Comparison of ENCODE assay signal across 21 mouse cellular contexts in genomic region chr4:119563136-119563535, GRCm38 (mm10). TPM values are rescaled to one million over a fixed set of nuclear protein-coding genes. Genes with fewer than 3 reads are reported as not detected.
DNase-seq lines count a peak whose midpoint lies in the region; ATAC-seq and TF ChIP-seq lines count a peak whose summit lies in the region.
"Had no signal": no experiment of that assay in that cellular context is flagged by ENCODE, and none has a peak within 500 bp of the region (broad histone marks: within the 10 kb centered on the region; RNA-seq: fewer than 3 reads in every experiment).

No protein-coding gene starts in this region.

- no peak overlapping the region for H3K4me3 ChIP-seq in cerebellum, adult 2 months (replicated peaks; ENCODE audit: insufficient read depth, low read depth, low read length)
- no peak overlapping the region for H3K4me3 ChIP-seq in heart, embryonic 11.5 days (ENCODE audit: low read depth, low read length)
- H3K4me3 ChIP-seq: embryonic facial prominence, embryonic 12.5 days; erythroblast, embryonic 14.5 days; forebrain, embryonic 13.5 days; hindbrain, embryonic 15.5 days; intestine, embryonic 15.5 days; neural tube, embryonic 13.5 days had no signal

- H3K9me3 ChIP-seq in heart, embryonic 11.5 days (replicated peaks; ENCODE audit: control insufficient read depth, low read length), result peaks cover 3% of the 10 kb centered on the region; the same call in 1 of the 2 replicates
- H3K9me3 ChIP-seq: embryonic facial prominence, embryonic 12.5 days; forebrain, embryonic 13.5 days; hindbrain, embryonic 15.5 days; intestine, embryonic 15.5 days; neural tube, embryonic 13.5 days had no signal

- H3K9ac ChIP-seq in heart, embryonic 11.5 days (ENCODE audit: low read depth, low read length), result no peak overlapping the region
- H3K9ac ChIP-seq: embryonic facial prominence, embryonic 12.5 days; forebrain, embryonic 13.5 days; hindbrain, embryonic 15.5 days; intestine, embryonic 15.5 days; liver, postnatal 0 days; neural tube, embryonic 13.5 days had no signal

- H3K27me3 ChIP-seq in cerebellum, adult 2 months (ENCODE audit: control insufficient read depth, insufficient read depth, low read length), result no peaks in the 10 kb centered on the region
- no peaks in the 10 kb centered on the region for H3K27me3 ChIP-seq in heart, embryonic 11.5 days (ENCODE audit: control insufficient read depth, insufficient read depth, low read length)
- H3K27me3 ChIP-seq: CH12.LX; embryonic facial prominence, embryonic 12.5 days; forebrain, embryonic 13.5 days; hindbrain, embryonic 15.5 days; intestine, embryonic 15.5 days; neural tube, embryonic 13.5 days had no signal

- peak in 1 of 2 experiments; percentile 53 for DNase-seq in cerebellum, adult 2 months
- DNase-seq in heart, adult 18-20 months, result peak; percentile 27 to 51
- peak; percentile 3 for DNase-seq in left cerebral cortex, postnatal 4 days
- no peak for DNase-seq in left cerebral cortex, adult 9 months (ENCODE audit: low spot score in 2 of 2)
- no peak for DNase-seq in B cell, adult 2 months
- DNase-seq: adrenal gland, postnatal 25 days; kidney, postnatal 36 days; liver, postnatal 0 days; lung, postnatal 14 days; midbrain, embryonic 14.5 days; spleen, adult 18-20 months; thymus, postnatal 25 days had no signal

- no peak for ATAC-seq in cerebellum, adult (ENCODE audit: insufficient number of reproducible peaks, low FRiP score, low TSS enrichment)
- no peak for ATAC-seq in heart, embryonic 11.5 days (replicated peaks; ENCODE audit: insufficient number of reproducible peaks, low FRiP score, low TSS enrichment)
- ATAC-seq: forebrain, embryonic 13.5 days; intestine, embryonic 15.5 days; liver, postnatal 0 days had no signal

- H3K4me1 ChIP-seq in cerebellum, adult 2 months (ENCODE audit: control insufficient read depth, insufficient read depth, low read length), result peaks cover 4% of the 10 kb centered on the region
- H3K4me1 ChIP-seq in heart, embryonic 11.5 days (ENCODE audit: control insufficient read depth, insufficient read depth, low read length), result peaks cover 10% of the 10 kb centered on the region
- H3K4me1 ChIP-seq: embryonic facial prominence, embryonic 12.5 days; hindbrain, embryonic 15.5 days; intestine, embryonic 15.5 days; neural tube, embryonic 13.5 days had no signal

- 0 out of 2 replicates have a peak overlapping the region, but pooled peaks have one; percentile 1 for H3K27ac ChIP-seq in cerebellum, adult 2 months (ENCODE audit: insufficient read depth, low read length)
- H3K27ac ChIP-seq in heart, embryonic 11.5 days (ENCODE audit: low read depth, low read length), result no peak overlapping the region
- H3K27ac ChIP-seq: embryonic facial prominence, embryonic 12.5 days; forebrain, embryonic 13.5 days; hindbrain, embryonic 15.5 days; intestine, embryonic 15.5 days; neural tube, embryonic 13.5 days had no signal

- TF ChIP-seq POLR2A in cerebellum, adult 2 months (IDR thresholded peaks at IDR 0.05; ENCODE audit: borderline replicate concordance, insufficient read depth, low read length), result no peak

- no peak overlapping the region for H3K4me2 ChIP-seq in heart, embryonic 11.5 days
- H3K4me2 ChIP-seq: embryonic facial prominence, embryonic 12.5 days; forebrain, embryonic 13.5 days; hindbrain, embryonic 15.5 days; intestine, embryonic 15.5 days; neural tube, embryonic 13.5 days had no signal

- intact Hi-C loops in left cerebral cortex, postnatal 4 days (cut with DNase I), result no loop called here

- peaks cover 5% of the 10 kb centered on the region; the same call in 1 of the 2 replicates for H3K36me3 ChIP-seq in heart, embryonic 11.5 days (ENCODE audit: control insufficient read depth, insufficient read depth, low read length)
- H3K36me3 ChIP-seq: hindbrain, embryonic 15.5 days had no signal

- TF ChIP-seq CTCF in cerebellum, adult 2 months (IDR thresholded peaks at IDR 0.05; ENCODE audit: borderline replicate concordance, insufficient read depth, low read depth, low read length), result no peak

RNA-seq across cellular contexts. Expression of gene Frg2f1, which starts 23.8 kb away (rescaled TPM):
- polyA plus RNA-seq in cerebellum, adult 2 months (2012; rRNA removed), result 8.6 and 9.4 TPM in 2 replicates
- total RNA-seq in heart, adult 18-20 months (2021), result 1 to 10 TPM; 6.5 to 7.8 TPM
- 3.0 and 4.2 TPM in 2 replicates for polyA plus RNA-seq in heart, embryonic 11.5 days (2014; fragmentation: Nextera tagmentation; extraction: Ambion mirVana)
- 10 to 100 TPM; 24.1 to 28.0 TPM for total RNA-seq in left cerebral cortex, postnatal 4 days (2021)

RNA-seq across cellular contexts. Expression of gene Foxj3, which starts 26.3 kb away (rescaled TPM):
- 32.3 and 34.9 TPM in 2 replicates for polyA plus RNA-seq in cerebellum, adult 2 months (2012; rRNA removed)
- 10 to 100 TPM; 29.2 to 30.1 TPM for total RNA-seq in heart, adult 18-20 months (2021)
- polyA plus RNA-seq in heart, embryonic 11.5 days (2014; fragmentation: Nextera tagmentation; extraction: Ambion mirVana), result 19.3 and 25.6 TPM in 2 replicates
- total RNA-seq in left cerebral cortex, postnatal 4 days (2021), result 10 to 100 TPM; 81.2 to 82.6 TPM

Comparison
In these comparisons a context has a peak if more than half of its experiments do, and no peak if none do; other contexts are left out.
1. DNase-seq: peak in heart, adult 18-20 months (2 of 2) and left cerebral cortex, postnatal 4 days (single experiment); none in left cerebral cortex, adult 9 months (0 of 2) and B cell, adult 2 months (0 of 2).